Mouse (Mus musculus) mesoderm, embryonic 11.5 days (tissue): ENCODE data around the gene Nudt7.

Experiments used
- DNase-seq: peaks from one replicate; pipeline ENCODE4 v3.0.0-alpha.2; 2012; ENCODE audit warnings: low read depth, low spot score

The Nudt7 gene

DNA sequence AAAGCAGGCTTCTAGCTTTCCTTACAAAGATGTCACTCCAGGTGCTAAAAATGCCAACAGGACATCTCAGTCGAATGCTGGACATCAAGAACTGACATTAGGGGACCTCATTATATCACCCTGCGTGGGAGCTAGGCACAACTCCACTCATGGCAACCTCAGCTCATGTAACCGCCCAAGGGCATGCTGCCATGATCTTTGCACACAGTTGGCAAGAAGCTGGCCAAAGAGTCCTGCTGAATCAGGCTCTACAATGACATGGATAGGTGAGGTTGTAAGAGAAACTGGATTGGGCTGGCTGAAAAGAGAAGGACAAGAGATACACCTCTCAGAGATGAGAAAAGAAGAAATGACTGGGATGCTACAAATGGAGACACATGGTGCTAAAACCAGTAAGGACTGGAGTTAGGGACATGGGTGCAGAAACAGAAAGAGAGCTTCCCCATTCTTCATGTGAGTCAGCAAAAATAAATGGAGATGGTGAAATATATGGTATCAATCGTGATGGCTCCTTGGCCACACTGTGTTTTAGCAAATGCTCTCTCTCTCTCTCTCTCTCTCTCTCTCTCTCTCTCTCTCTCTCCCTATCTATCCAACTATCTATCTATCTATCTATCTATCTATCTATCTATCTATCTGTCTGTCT is 10.4 kb downstream of the Nudt7 start:
- DNase-seq: no peak

DNA sequence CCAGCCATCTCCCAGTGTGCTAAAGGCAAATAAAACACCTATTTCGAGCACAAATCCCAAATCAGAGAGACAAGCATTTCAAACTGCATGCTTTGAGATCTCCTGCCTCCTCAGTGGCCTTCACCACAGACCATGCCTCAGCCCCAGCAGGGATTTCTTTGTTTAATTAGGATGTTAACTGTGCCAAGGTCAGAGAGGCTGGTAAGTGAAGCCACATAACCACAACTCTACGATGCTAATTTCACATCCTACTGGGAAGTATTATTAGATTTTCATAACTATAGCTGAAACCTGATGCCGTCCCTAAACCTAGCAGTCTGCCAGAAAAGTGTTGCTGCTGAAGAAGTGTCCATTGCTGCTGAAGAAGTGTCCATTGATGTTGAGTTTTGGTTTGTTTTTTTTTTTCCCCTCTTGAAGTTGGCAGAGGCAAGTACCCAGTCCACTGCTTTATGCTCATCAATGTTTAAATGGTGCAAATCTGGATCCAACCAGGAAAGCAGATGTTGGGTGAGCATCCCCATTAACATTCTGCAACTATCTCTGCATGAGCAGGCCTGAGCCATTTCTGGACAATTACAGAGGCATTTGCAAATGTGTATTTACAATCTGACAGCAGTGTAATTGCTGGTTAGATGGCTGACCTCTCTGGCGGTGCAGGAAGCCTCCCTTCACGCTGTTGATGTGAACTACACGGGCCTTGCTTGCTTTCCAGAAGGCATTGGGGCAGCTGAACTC is 20.1 kb downstream of the Nudt7 start:
- DNase-seq: no peak

DNA sequence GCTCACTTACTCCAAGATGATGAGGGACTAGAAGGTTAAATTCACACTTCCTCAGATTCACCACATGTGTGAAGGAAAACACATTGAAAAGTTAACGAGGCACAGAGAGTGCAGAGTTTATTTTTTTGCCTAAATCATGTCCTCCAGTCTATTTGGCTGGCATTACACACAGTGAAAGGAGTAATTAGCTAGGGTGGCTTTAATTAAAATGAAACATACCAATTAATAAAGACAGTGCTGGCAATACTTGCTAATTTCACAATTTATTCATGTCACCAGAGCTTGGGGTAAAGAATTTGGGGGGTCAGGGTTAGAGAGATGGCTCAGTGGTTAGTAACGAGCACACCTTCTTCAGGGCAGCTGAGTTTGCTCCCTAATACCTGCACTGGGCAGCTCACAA is 25.2 kb downstream of the Nudt7 start:
- no peak for DNase-seq

DNA sequence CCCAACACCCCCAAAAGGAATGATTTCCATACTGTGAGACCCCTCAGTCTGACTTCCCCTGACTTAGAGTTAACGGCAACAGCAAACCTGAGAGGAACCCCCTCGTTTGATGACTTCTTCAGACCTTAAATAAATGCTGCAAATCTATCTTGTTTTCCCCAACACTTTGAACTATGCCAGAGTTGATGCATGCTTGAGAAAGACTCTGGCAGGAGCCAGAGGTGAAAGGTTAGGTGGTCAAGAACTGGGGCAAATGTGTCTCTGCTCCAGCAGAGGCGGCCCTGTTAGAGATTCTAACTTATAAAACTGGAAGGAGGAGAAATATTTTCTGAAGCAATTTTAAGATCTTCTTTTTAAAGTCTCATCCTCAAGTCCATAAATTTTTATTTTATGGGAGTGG is 26.3 kb downstream of the Nudt7 start:
- no peak for DNase-seq

DNA sequence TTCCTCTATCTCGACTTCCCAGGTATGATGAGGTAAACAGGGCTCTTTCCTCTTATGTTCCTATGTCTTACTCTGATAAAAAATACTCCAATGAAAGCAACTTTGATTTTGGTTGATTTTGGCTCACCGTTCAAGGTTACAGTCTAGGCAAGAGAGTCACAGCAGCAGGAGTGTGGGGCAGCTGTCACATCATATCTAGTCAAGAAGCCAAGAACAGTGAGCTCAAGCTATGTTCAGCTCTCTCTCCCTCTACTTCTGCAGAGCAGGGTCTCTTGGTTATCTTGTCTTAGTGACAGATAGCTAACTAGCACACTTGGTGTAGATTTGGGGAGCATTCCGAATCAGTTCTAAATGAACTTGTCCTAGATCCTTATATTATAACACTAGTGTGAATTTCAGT is 30.5 kb downstream of the Nudt7 start:
- no peak for DNase-seq

DNA sequence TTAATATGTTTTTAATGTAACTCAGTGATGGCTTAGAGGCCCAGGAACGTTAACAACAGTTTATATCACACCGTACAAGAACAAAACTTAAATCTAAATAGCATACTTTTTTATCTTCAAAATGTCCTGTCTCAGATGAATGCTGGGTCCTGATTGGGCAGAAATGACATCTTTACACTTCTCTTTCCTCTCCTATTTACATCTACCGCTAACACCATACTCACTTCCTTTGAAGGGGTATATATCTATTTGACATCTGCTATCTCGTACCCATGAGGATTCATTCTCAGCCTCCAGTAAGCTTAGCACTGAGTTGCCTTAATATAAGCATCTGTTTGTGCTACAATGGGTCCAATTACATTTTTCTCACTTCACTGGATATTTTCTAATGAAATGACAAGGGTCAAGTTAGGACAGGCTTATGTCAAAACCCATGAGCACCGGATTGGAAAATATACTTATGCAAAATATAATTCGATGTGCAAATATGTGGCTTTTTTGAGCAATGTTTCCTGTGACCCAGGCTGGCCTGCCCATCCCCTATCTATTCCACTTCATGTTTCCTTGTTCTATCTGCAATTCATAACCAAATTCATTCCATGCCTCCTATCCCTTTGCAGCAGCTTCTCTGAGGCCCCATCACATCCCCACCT is 31.2 kb downstream of the Nudt7 start:
- DNase-seq: no peak

DNA sequence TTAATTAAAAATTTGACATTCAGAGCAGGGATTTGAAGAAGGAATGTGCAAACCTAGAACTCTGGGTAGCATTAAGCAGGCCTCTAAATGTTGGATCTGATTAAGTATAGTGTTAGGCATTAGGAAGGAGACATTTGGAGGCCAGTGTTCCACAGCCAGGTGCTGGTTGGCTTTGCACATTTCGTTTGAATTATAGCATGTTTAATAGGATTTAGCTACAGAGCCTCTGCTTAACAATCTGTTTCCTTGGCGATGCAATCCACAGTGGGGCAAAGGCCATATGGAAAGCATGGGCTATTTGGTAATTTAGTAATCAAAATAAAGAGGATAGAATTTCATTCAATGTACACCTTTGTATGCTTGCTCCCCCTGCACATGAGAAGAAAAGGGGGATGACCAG is 32.4 kb downstream of the Nudt7 start:
- DNase-seq: no peak

DNA sequence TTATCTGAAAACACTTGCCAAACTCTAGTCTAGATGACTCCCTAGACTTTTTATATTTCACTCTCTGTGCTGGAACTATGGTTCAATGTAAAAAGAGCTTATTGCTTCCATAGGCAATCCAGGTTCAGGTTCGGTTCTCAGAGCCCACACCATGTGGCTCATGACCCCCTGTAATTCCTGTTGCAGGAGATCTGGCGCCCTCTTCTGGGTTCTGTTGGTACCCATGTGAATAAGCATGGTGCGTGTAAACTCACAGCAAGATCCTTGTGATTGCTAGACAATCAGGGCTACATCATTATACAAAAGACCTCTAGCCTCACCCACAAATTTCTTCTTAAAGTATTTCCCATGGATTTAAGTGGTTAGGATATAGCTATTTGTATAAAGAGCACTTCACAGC is 43.4 kb downstream of the Nudt7 start:
- DNase-seq: no peak

DNA sequence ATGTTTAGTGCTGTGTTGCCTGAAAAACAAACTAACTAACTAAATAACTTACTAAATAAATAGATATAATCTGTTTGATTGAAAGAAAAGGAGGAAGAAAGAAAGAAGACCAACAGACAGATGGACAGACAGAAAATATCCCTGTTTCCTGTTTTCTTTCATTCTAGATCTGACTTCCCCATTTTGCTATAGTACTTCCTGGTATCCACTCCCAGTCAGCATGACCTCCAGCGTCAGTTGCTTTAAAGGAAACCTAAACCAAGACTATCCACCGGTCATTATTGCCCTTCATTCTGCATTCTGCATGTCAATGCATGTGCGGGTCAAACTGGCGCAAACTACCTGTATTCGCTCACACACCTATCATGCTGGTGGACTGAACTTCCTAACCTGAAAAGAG is 60.0 kb downstream of the Nudt7 start:
- DNase-seq: no peak

DNA sequence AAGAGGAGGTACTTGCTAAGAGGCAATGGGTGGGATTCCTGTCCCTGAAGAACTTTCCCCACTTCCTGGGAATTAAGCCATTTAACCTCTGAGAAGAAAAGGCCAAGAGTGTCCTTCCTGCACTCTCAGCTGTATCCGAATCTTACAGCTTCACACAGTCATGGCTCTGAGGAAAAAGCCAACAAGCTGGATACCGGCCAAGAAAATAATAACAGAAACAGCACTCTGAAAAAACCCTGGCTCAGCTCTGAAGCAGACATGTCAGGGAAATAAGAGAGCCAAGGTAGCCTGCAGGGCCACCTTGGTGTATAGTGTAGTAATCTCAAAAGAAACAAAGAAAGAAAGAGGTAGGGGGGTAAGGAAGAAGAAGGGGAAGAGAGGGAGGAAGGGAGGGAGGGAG is 65.6 kb downstream of the Nudt7 start:
- no peak for DNase-seq
